ENCODE assay signal across 11 mouse cellular contexts in genomic region chr7:126088155-126088554, GRCm38 (mm10). TPM values are rescaled to one million over a fixed set of nuclear protein-coding genes. Genes with fewer than 3 reads are reported as not detected.
DNase-seq lines count a peak whose midpoint lies in the region; ATAC-seq and TF ChIP-seq lines count a peak whose summit lies in the region.
"Had no signal": no experiment of that assay in that cellular context is flagged by ENCODE, and none has a peak within 500 bp of the region (broad histone marks: within the 10 kb centered on the region; RNA-seq: fewer than 3 reads in every experiment).

No protein-coding gene starts in this region.

- no peak for TF ChIP-seq POLR2A in lung, adult 2 months (IDR thresholded peaks at IDR 0.05; ENCODE audit: borderline replicate concordance, extremely low read depth, low read depth, low read length)

- peaks cover under 1% of the 10 kb centered on the region; the same call in 1 of the 2 replicates for H3K27me3 ChIP-seq in lung, postnatal 0 days (replicated peaks; ENCODE audit: insufficient read depth, low read length)

- H3K9ac ChIP-seq in lung, postnatal 0 days (replicated peaks; ENCODE audit: low read depth), result no peak overlapping the region

- H3K36me3 ChIP-seq in lung, postnatal 0 days (ENCODE audit: insufficient read depth, low read length), result no peaks in the 10 kb centered on the region

- H3K27ac ChIP-seq in lung, postnatal 0 days (ENCODE audit: low read length), result no peak overlapping the region

- ATAC-seq in lung, postnatal 0 days, result no peak
- ATAC-seq: inflammation-experienced regulatory T-cells, adult 6 months had no signal

- DNase-seq in heart, postnatal 4 days, result peak; percentile 45
- no peak for DNase-seq in heart, adult 18-20 months
- DNase-seq in lung, postnatal 0 days (ENCODE audit: low spot score), result peak; percentile 30
- no peak for DNase-seq in lung, adult 2 months
- DNase-seq in NIH3T3 (ENCODE audit: low read depth), result peak; percentile 62
- DNase-seq in lung, postnatal 36 days, result peak; percentile 42
- DNase-seq in right cerebral cortex, postnatal 14 days, result no peak
- no peak for DNase-seq in urinary bladder, postnatal 36 days (ENCODE audit: low spot score in 2 of 2)

- TF ChIP-seq EP300 in lung, postnatal 0 days (IDR thresholded peaks at IDR 0.05), result no peak

- no peak overlapping the region for H3K4me3 ChIP-seq in lung, postnatal 0 days (ENCODE audit: low read depth, low read length)
- H3K4me3 ChIP-seq in lung, adult 2 months (replicated peaks; ENCODE audit: extremely low read depth, low read depth, low read length), result no peak overlapping the region

- peaks cover 7% of the 10 kb centered on the region; the same call in 1 of the 2 replicates for H3K4me1 ChIP-seq in lung, postnatal 0 days (ENCODE audit: insufficient read depth, low read depth, low read length)
- H3K4me1 ChIP-seq in lung, adult 2 months (ENCODE audit: control insufficient read depth, insufficient read depth, low read length), result 0 out of 2 replicates have a peak, but pooled peaks cover 2% of the 10 kb centered on the region

- H3K9me3 ChIP-seq in lung, postnatal 0 days (ENCODE audit: low read length), result no peaks in the 10 kb centered on the region

- H3K4me2 ChIP-seq in lung, postnatal 0 days (replicated peaks; ENCODE audit: low read depth, low read length), result no peak overlapping the region

- TF ChIP-seq CTCF in lung, postnatal 0 days (IDR thresholded peaks at IDR 0.05), result peak; percentile 49
- no peak for TF ChIP-seq CTCF in lung, adult 2 months (IDR thresholded peaks at IDR 0.05; ENCODE audit: insufficient read depth, low read length)

- 15% methylated on average over 5 of the region's 6 CpGs for WGBS in lung, postnatal 0 days
- 19% methylated on average over 6 of the region's 6 CpGs for WGBS in lung, adult 2 months

RNA-seq across cellular contexts. Expression of gene Gsg1l, which starts 5.9 kb away (rescaled TPM):
- 10 to 100 TPM; 17.6 to 18.8 TPM for total RNA-seq in heart, postnatal 4 days (2021)
- total RNA-seq in heart, adult 18-20 months (2021), result 10 to 100 TPM; 10.1 to 12.3 TPM
- polyA plus RNA-seq in lung, postnatal 0 days (2015; fragmentation: Nextera tagmentation; extraction: Ambion mirVana), result 0.66 and 0.68 TPM in 2 replicates
- 4.8 and 5.6 TPM in 2 replicates for polyA plus RNA-seq in lung, adult 2 months (2012; rRNA removed)
- total RNA-seq: granulocyte monocyte progenitor cell, adult 5-6 weeks; monocyte, adult 5-6 weeks had no signal
- polyA plus RNA-seq: inflammation-experienced regulatory T-cells, adult 6 months had no signal

Comparison
In these comparisons a context has a peak if more than half of its experiments do, and no peak if none do; other contexts are left out.
1. DNase-seq: peak in heart, postnatal 4 days (single experiment), lung, postnatal 0 days (single experiment), NIH3T3 (single experiment) and lung, postnatal 36 days (single experiment); none in heart, adult 18-20 months (0 of 2), lung, adult 2 months (single experiment), right cerebral cortex, postnatal 14 days (single experiment) and urinary bladder, postnatal 36 days (0 of 2).